Mouse (Mus musculus) liver, postnatal 0 days (tissue): ENCODE measurements around the gene Ppp1r14b. TPM values are rescaled to one million over a fixed set of nuclear protein-coding genes. Genes with fewer than 3 reads are reported as not detected.

Experiments used
- ATAC-seq: fragments of 200-750 bp; cut with Nextera tagmentation; 2 replicates; pipeline ENCODE4 v1.8.0; 2017; ENCODE audit warnings: mild to moderate bottlenecking, moderate library complexity
- DNase-seq: peaks from one replicate; pipeline ENCODE4 v3.0.0-alpha.2; 2016
- H3K27ac ChIP-seq: fragments of 300-500 bp; sonication (generic); 2 replicates; pipeline ENCODE4 v1.5.1; 2014; ENCODE audit warnings: antibody characterized with exemption, moderate library complexity, mild to moderate bottlenecking, low read depth
- H3K27me3 ChIP-seq: fragments of 300-500 bp; sonication (generic); 2 replicates; pipeline ENCODE4 v1.6.1; 2014; ENCODE audit warnings: low read length, control low read depth, mixed read lengths; ENCODE audit not compliant: insufficient read depth
- H3K36me3 ChIP-seq: fragments of 300-500 bp; sonication (generic); replicated peaks from 2 replicates; pipeline ENCODE4 v1.6.1; 2014; ENCODE audit warnings: mild to moderate bottlenecking, control low read depth, low read length, moderate library complexity, mixed read lengths; ENCODE audit not compliant: insufficient read depth
- H3K4me1 ChIP-seq: fragments of 300-500 bp; sonication (generic); 2 replicates; pipeline ENCODE4 v1.6.1; 2014; ENCODE audit warnings: antibody characterized with exemption, mild to moderate bottlenecking, control low read depth; ENCODE audit not compliant: insufficient read depth
- H3K4me2 ChIP-seq: fragments of 300-500 bp; sonication (generic); 2 replicates; pipeline ENCODE4 v1.6.1; 2014; ENCODE audit warnings: low read depth, mild to moderate bottlenecking, low read length, moderate library complexity, mixed read lengths
- H3K4me3 ChIP-seq: fragments of 300-500 bp; sonication (generic); 2 replicates; pipeline ENCODE4 v1.5.1; 2014; ENCODE audit warnings: low read depth, low read length
- H3K9ac ChIP-seq: fragments of 300-500 bp; sonication (generic); replicated peaks from 2 replicates; pipeline ENCODE4 v1.6.1; 2014; ENCODE audit warnings: mild to moderate bottlenecking, moderate library complexity
- H3K9me3 ChIP-seq: fragments of 300-500 bp; sonication (generic); 2 replicates; pipeline ENCODE4 v1.6.1; 2016; ENCODE audit warnings: mild to moderate bottlenecking, control low read depth, low read length, mixed read lengths
- CTCF ChIP-seq: sonication (generic); IDR thresholded peaks from 2 replicates; pipeline ENCODE4 v1.5.1; 2016; ENCODE audit warnings: antibody characterized with exemption, low read depth
- EP300 ChIP-seq: IDR thresholded peaks from 2 replicates; pipeline ENCODE4 v1.6.1; 2016; ENCODE audit warnings: antibody characterized with exemption, low read depth, mild to moderate bottlenecking
- WGBS: fragments of 180-500 bp; shearing (Covaris S2); extraction: QIAGEN DNeasy Blood & Tissue Kit; methylation state at CpG from one replicate; pipeline ENCODE4 v1.1.7; 2014; ENCODE audit not compliant: insufficient replicate concordance; 5-methylcytosine and 5-hydroxymethylcytosine counted together
- polyA plus RNA-seq: library from polyadenylated mRNA; unstranded; fragments of >200 nt; fragmentation: Nextera tagmentation; extraction: Ambion mirVana; gene quantifications from 2 replicates; pipeline ENCODE4 v1.2.1, GENCODE M21; 2015

Ppp1r14b gene
- polyA plus RNA-seq, 1 experiment from 2014 or later: 48.3 TPM

- no peak for ATAC-seq
- Histone ChIP-seq H3K9ac (peak overlapping the region; percentile 80), H3K4me1 (peaks cover 16% of the 10 kb centered on the region), H3K27me3 (no peaks in the 10 kb centered on the region), H3K4me3 (peak overlapping the region; percentile 81), H3K4me2 (peak overlapping the region; percentile 98), H3K27ac (peak overlapping the region; percentile 91), H3K36me3 (no peaks in the 10 kb centered on the region), H3K9me3 (no peaks in the 10 kb centered on the region)
- TF ChIP-seq EP300 (no peak), CTCF (no peak)
- no peak for DNase-seq
- WGBS: 20% methylated on average over 5 of the region's 5 CpGs
These were observed 32.0 kb upstream of the Ppp1r14b start for GRCm38 (mm10) chr19:6942764-6943163.

- Histone ChIP-seq H3K9ac (no peak overlapping the region), H3K36me3 (no peaks in the 10 kb centered on the region; the same call in 1 of the 2 replicates), H3K4me1 (peaks cover 16% of the 10 kb centered on the region), H3K9me3 (no peaks in the 10 kb centered on the region), H3K4me3 (no peak overlapping the region), H3K27ac (no peak overlapping the region), H3K27me3 (no peaks in the 10 kb centered on the region), H3K4me2 (no peak overlapping the region)
- DNase-seq (no peak), ATAC-seq (no peak)
- no peak for TF ChIP-seq CTCF
- WGBS: 86% methylated on average over 6 of the region's 6 CpGs
These were observed 31.1 kb upstream of the Ppp1r14b start for GRCm38 (mm10) chr19:6943709-6944108.

GRCm38 (mm10) chr19:6947742-6948141 lies 27.0 kb upstream of the Ppp1r14b start:
- Histone ChIP-seq H3K27me3 (no peaks in the 10 kb centered on the region), H3K4me1 (peaks cover 22% of the 10 kb centered on the region), H3K9me3 (no peaks in the 10 kb centered on the region), H3K9ac (no peak overlapping the region), H3K36me3 (no peaks in the 10 kb centered on the region; the same call in 1 of the 2 replicates), H3K4me2 (no peak overlapping the region), H3K27ac (no peak overlapping the region), H3K4me3 (no peak overlapping the region)
- DNase-seq (no peak), ATAC-seq (no peak)
- WGBS: 64% methylated on average over 4 of the region's 4 CpGs
- no peak for TF ChIP-seq EP300
- no peak for TF ChIP-seq CTCF

- Histone ChIP-seq H3K36me3 (no peaks in the 10 kb centered on the region; the same call in 1 of the 2 replicates), H3K9me3 (no peaks in the 10 kb centered on the region), H3K27ac (no peak overlapping the region), H3K27me3 (no peaks in the 10 kb centered on the region), H3K9ac (no peak overlapping the region), H3K4me2 (no peak overlapping the region), H3K4me1 (peaks cover 22% of the 10 kb centered on the region), H3K4me3 (no peak overlapping the region)
- TF ChIP-seq CTCF (no peak), EP300 (no peak)
- WGBS: 72% methylated on average over 4 of the region's 4 CpGs
- ATAC-seq: no peak
- DNase-seq: no peak
These were observed 26.6 kb upstream of the Ppp1r14b start for GRCm38 (mm10) chr19:6948186-6948585.

GRCm38 (mm10) chr19:6949532-6949931 lies 25.2 kb upstream of the Ppp1r14b start:
- Histone ChIP-seq H3K36me3 (peaks cover 4% of the 10 kb centered on the region), H3K27me3 (no peaks in the 10 kb centered on the region), H3K9ac (no peak overlapping the region), H3K27ac (no peak overlapping the region), H3K4me2 (no peak overlapping the region), H3K9me3 (no peaks in the 10 kb centered on the region), H3K4me1 (peaks cover 24% of the 10 kb centered on the region), H3K4me3 (no peak overlapping the region)
- TF ChIP-seq CTCF: no peak
- DNase-seq (no peak), ATAC-seq (no peak)
- 90% methylated on average over 5 of the region's 5 CpGs for WGBS

DNA sequence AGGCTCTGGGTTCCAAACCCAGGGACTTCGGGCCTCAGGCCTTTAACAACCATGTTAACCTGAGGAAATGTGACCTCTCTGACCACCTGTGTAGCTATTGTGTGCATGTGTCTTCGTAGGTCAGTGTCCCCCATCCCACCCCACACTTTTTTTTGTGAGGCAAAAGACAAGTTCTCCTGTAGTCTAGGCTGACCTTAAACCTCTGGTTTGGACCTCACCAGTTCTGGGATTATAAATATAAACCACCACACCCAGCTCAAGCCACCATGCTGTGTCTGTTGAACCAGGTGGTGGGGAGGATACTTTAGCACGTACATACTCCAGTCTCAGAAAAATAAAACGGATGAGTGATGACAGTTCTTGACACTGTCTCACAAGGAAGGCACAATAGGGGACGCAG lies 24.8 kb upstream of the Ppp1r14b start:
- Histone ChIP-seq H3K9me3 (no peaks in the 10 kb centered on the region), H3K27me3 (no peaks in the 10 kb centered on the region), H3K27ac (0 out of 2 replicates have a peak overlapping the region, but pooled peaks have one; percentile 89), H3K4me1 (peaks cover 24% of the 10 kb centered on the region), H3K36me3 (peaks cover 8% of the 10 kb centered on the region), H3K4me2 (peak overlapping the region; percentile 100), H3K4me3 (peak overlapping the region; percentile 60; the same call in 1 of the 2 replicates), H3K9ac (no peak overlapping the region; the same call in 1 of the 2 replicates)
- no peak for DNase-seq
- ATAC-seq: no peak
- TF ChIP-seq EP300 (no peak), CTCF (no peak)
- WGBS: 60% methylated on average over 5 of the region's 5 CpGs
